Mouse (Mus musculus): ENCODE results near the gene Parp4. TPM values are rescaled to one million over a fixed set of nuclear protein-coding genes. Genes with fewer than 3 reads are reported as not detected.

The Parp4 gene
- 70.3 to 80.9 TPM (median 76.7 TPM) in 4 replicates for total RNA-seq (2023; ENCODE audit: inconsistent age)

GRCm38 (mm10) chr14:56575416-56575815 lies at the start of gene Parp4, which contains the start of gene Cenpj:
TSS of gene Parp4 (plus strand) at chr14:56575619.
TSS of gene Cenpj (minus strand) at chr14:56575425.

GRCm38 (mm10) chr14:56667969-56668802 lies 92.8 kb downstream of the Parp4 start, which contains the start of gene Mphosph8:
TSS of gene Mphosph8 (plus strand) at chr14:56668248.

Other genes starting within 250 kb of the Parp4 start
- not detected in 4 replicates for gene Atp12a, start 210.6 kb upstream of the Parp4 start, total RNA-seq (2023; ENCODE audit: inconsistent age)
- 0.54 to 1.1 TPM (median 0.96 TPM) in 4 replicates for gene Rnf17, start 173.0 kb upstream of the Parp4 start, total RNA-seq (2023; ENCODE audit: inconsistent age)
- gene Cenpj, start 194 bp upstream of the Parp4 start, total RNA-seq (2023; ENCODE audit: inconsistent age) = 12.7 to 18.5 TPM (median 14.7 TPM) in 4 replicates
- 34.5 to 48.3 TPM (median 40.7 TPM) in 4 replicates for gene Mphosph8, start 92.6 kb downstream of the Parp4 start, total RNA-seq (2023; ENCODE audit: inconsistent age)
- 70.7 to 82.2 TPM (median 76.4 TPM) in 4 replicates for gene Pspc1, start 202.7 kb downstream of the Parp4 start, total RNA-seq (2023; ENCODE audit: inconsistent age)
- gene Zmym5, start 236.1 kb downstream of the Parp4 start, total RNA-seq (2023; ENCODE audit: inconsistent age) = 61.5 to 78.0 TPM (median 75.1 TPM) in 4 replicates